Mouse (Mus musculus) MEL (cell line): Measurements from ENCODE around the gene Glra3. TPM values are rescaled to one million over a fixed set of nuclear protein-coding genes. Genes with fewer than 3 reads are reported as not detected.

Experiments
- DNase-seq: peaks from one replicate; pipeline ENCODE4 v3.0.0; 2011; ENCODE audit warnings: low read depth, low spot score
- H3K27ac ChIP-seq: 2 replicates; pipeline ENCODE4 v1.5.1; 2012; ENCODE audit warnings: low read depth, mild to moderate bottlenecking, control low read depth, low read length, moderate library complexity; ENCODE audit not compliant: control insufficient read depth
- H3K27me3 ChIP-seq, 2 experiments: fragments of 150-350 bp in 1 of 2; sonication (generic) in 1 of 2; 2 replicates each; pipeline ENCODE4 v1.6.1; 2012; ENCODE audit warnings: low read length in 2 of 2, mild to moderate bottlenecking in 2 of 2, improper control_type of control experiment in 1 of 2, moderate library complexity in 1 of 2; ENCODE audit not compliant: insufficient read depth in 2 of 2, control insufficient read depth in 1 of 2
- H3K36me3 ChIP-seq, 2 experiments: 2 replicates each; pipeline ENCODE4 v1.6.1; 2012 to 2014; ENCODE audit warnings: low read length in 2 of 2, improper control_type of control experiment in 1 of 2, inconsistent platforms in 1 of 2, mild to moderate bottlenecking in 1 of 2; ENCODE audit not compliant: insufficient read depth in 2 of 2, control insufficient read depth in 1 of 2
- H3K4me1 ChIP-seq, 2 experiments: fragments of 150-350 bp in 1 of 2; sonication (generic) in 1 of 2; 2 replicates each; pipeline ENCODE4 v1.6.1; 2012; ENCODE audit warnings: low read length in 2 of 2, improper control_type of control experiment in 1 of 2, mild to moderate bottlenecking in 1 of 2; ENCODE audit not compliant: insufficient read depth in 2 of 2, control insufficient read depth in 1 of 2
- H3K4me3 ChIP-seq, 2 experiments: fragments of 150-350 bp in 1 of 2; sonication (generic) in 1 of 2; 2 replicates each; pipeline ENCODE4 v1.5.1; 2012; ENCODE audit warnings: low read depth in 2 of 2, low read length in 2 of 2, mild to moderate bottlenecking in 2 of 2, moderate library complexity in 2 of 2, control low read depth in 1 of 2, improper control_type of control experiment in 1 of 2; ENCODE audit not compliant: control insufficient read depth in 1 of 2, insufficient read depth in 1 of 2
- H3K79me2 ChIP-seq: 2 replicates; pipeline ENCODE4 v1.6.1; 2012; ENCODE audit warnings: mild to moderate bottlenecking, low read length, moderate library complexity; ENCODE audit not compliant: control insufficient read depth, poor library complexity, insufficient read depth
- H3K9ac ChIP-seq: 2 replicates; pipeline ENCODE4 v1.6.1; 2012; ENCODE audit warnings: low read depth, mild to moderate bottlenecking, control low read depth, low read length, moderate library complexity; ENCODE audit not compliant: control insufficient read depth, poor library complexity, severe bottlenecking
- H3K9me3 ChIP-seq: fragments of 150-350 bp; sonication (generic); replicated peaks from 2 replicates; pipeline ENCODE4 v1.6.1; 2012; ENCODE audit warnings: mild to moderate bottlenecking, low read length, improper control_type of control experiment, moderate library complexity; ENCODE audit not compliant: insufficient read depth
- CHD1 ChIP-seq: IDR thresholded peaks from 2 replicates; pipeline ENCODE4 v1.6.1; 2012; ENCODE audit warnings: low read depth, mild to moderate bottlenecking, inconsistent platforms, low read length, improper control_type of control experiment
- EP300 ChIP-seq, 2 experiments: IDR thresholded peaks; 2 replicates each; pipeline ENCODE4 v1.6.1; 2011; ENCODE audit warnings: improper control_type of control experiment in 2 of 2, low read length in 2 of 2, low read depth in 1 of 2, mild to moderate bottlenecking in 1 of 2
- GATA1 ChIP-seq: IDR thresholded peaks from 2 replicates; pipeline ENCODE4 v1.6.1; 2011; ENCODE audit warnings: low read depth, low read length, improper control_type of control experiment
- HCFC1 ChIP-seq: IDR thresholded peaks from 2 replicates; pipeline ENCODE4 v1.6.1; 2012; ENCODE audit warnings: low read depth, mild to moderate bottlenecking, inconsistent platforms, low read length, improper control_type of control experiment, moderate library complexity
- JUND ChIP-seq: IDR thresholded peaks from 2 replicates; pipeline ENCODE4 v1.6.1; 2011; ENCODE audit warnings: low read depth, mild to moderate bottlenecking, improper control_type of control experiment, low read length
- MAFK ChIP-seq: IDR thresholded peaks from 2 replicates; pipeline ENCODE4 v1.6.1; 2011; ENCODE audit warnings: low read depth, mild to moderate bottlenecking, low read length, improper control_type of control experiment, borderline replicate concordance
- MAX ChIP-seq: IDR thresholded peaks from 2 replicates; pipeline ENCODE4 v1.6.1; 2011; ENCODE audit warnings: low read length, improper control_type of control experiment
- MEF2A ChIP-seq: IDR thresholded peaks from 2 replicates; pipeline ENCODE4 v1.6.1; 2014; ENCODE audit warnings: low read depth, mild to moderate bottlenecking, inconsistent platforms, low read length, improper control_type of control experiment; ENCODE audit not compliant: poor library complexity, insufficient replicate concordance, severe bottlenecking; ENCODE audit errors: extremely low read depth
- MXI1 ChIP-seq: IDR thresholded peaks from 2 replicates; pipeline ENCODE4 v1.6.1; 2011; ENCODE audit warnings: mild to moderate bottlenecking, low read depth, low read length, improper control_type of control experiment
- MYC ChIP-seq: IDR thresholded peaks from 2 replicates; pipeline ENCODE4 v1.6.1; 2011; ENCODE audit warnings: low read depth, mild to moderate bottlenecking, low read length, improper control_type of control experiment, moderate library complexity
- NELFE ChIP-seq: IDR thresholded peaks from 2 replicates; pipeline ENCODE4 v1.6.1; 2011; ENCODE audit warnings: low read depth, low read length, improper control_type of control experiment
- RAD21 ChIP-seq: IDR thresholded peaks from 2 replicates; pipeline ENCODE4 v1.6.1; 2011; ENCODE audit warnings: mild to moderate bottlenecking, low read depth, low read length, improper control_type of control experiment
- SIN3A ChIP-seq: IDR thresholded peaks from 2 replicates; pipeline ENCODE4 v1.6.1; 2012; ENCODE audit warnings: low read length, improper control_type of control experiment, inconsistent platforms
- SMC3 ChIP-seq: IDR thresholded peaks from 2 replicates; pipeline ENCODE4 v1.6.1; 2011; ENCODE audit warnings: low read depth, low read length, improper control_type of control experiment
- TCF12 ChIP-seq: IDR thresholded peaks from 2 replicates; pipeline ENCODE4 v1.6.1; 2014; ENCODE audit warnings: low read depth, mild to moderate bottlenecking, inconsistent platforms, low read length, improper control_type of control experiment, moderate library complexity
- UBTF ChIP-seq: IDR thresholded peaks from 2 replicates; pipeline ENCODE4 v1.6.1; 2012; ENCODE audit warnings: low read depth, mild to moderate bottlenecking, inconsistent platforms, low read length, improper control_type of control experiment, moderate library complexity, borderline replicate concordance; ENCODE audit not compliant: insufficient read depth
- USF1 ChIP-seq: IDR thresholded peaks from 2 replicates; pipeline ENCODE4 v1.6.1; 2014; ENCODE audit warnings: low read depth, mild to moderate bottlenecking, inconsistent platforms, low read length, improper control_type of control experiment, moderate library complexity
- USF2 ChIP-seq, 2 experiments: IDR thresholded peaks; 2 replicates each; pipeline ENCODE4 v1.6.1; 2011 to 2012; ENCODE audit warnings: improper control_type of control experiment in 2 of 2, low read length in 2 of 2, borderline replicate concordance in 1 of 2, inconsistent platforms in 1 of 2, low read depth in 1 of 2, mild to moderate bottlenecking in 1 of 2; ENCODE audit not compliant: insufficient read depth in 1 of 2
- ZKSCAN1 ChIP-seq: IDR thresholded peaks from 2 replicates; pipeline ENCODE4 v1.6.1; 2012; ENCODE audit warnings: low read depth, mild to moderate bottlenecking, inconsistent platforms, low read length, improper control_type of control experiment, moderate library complexity
- ZNF384 ChIP-seq: IDR thresholded peaks from 2 replicates; pipeline ENCODE4 v1.6.1; 2012; ENCODE audit warnings: low read depth, mild to moderate bottlenecking, inconsistent platforms, low read length, improper control_type of control experiment
- polyA plus RNA-seq, 2 experiments: library from polyadenylated mRNA; stranded (reverse) in 1 of 2; unstranded in 1 of 2; fragments of >175 nt in 1 of 2; fragments of >200 nt in 1 of 2; gene quantifications; 2 replicates each; pipeline versions ENCODE4 v1.2.1 to v1.2.4; 2012; ENCODE audit warnings: low replicate concordance in 2 of 2, low read depth in 1 of 2; ENCODE audit not compliant: insufficient read length in 2 of 2, insufficient read depth in 1 of 2, missing spikeins in 1 of 2
- total RNA-seq: library from RNA; depleted of rRNA; stranded (reverse); fragments of 300-350 nt; gene quantifications from 2 replicates; pipeline ENCODE4 v1.2.3, GENCODE M21; 2012

The Glra3 gene
- total and polyA plus RNA-seq, 3 experiments, result not detected

- Histone ChIP-seq H3K79me2 (no peaks in the 10 kb centered on the region), H3K27me3 (no peaks in the 10 kb centered on the region), H3K27ac (no peak overlapping the region), H3K9ac (no peak overlapping the region), H3K4me3 (no peak overlapping the region), H3K9me3 (no peaks in the 10 kb centered on the region), H3K36me3 (no peaks in the 10 kb centered on the region), H3K4me1 (no peaks in the 10 kb centered on the region)
- DNase-seq, result peak; percentile 34
- TF ChIP-seq ZKSCAN1 (no peak), NELFE (no peak), RAD21 (no peak), TCF12 (no peak), SIN3A (no peak), JUND (no peak), UBTF (no peak), EP300 (IDR thresholded peaks at IDR 0.05; ENCODE audit: low read depth in 1 of 2, low read length in 2 of 2) (no peak), USF2 (IDR thresholded peaks at IDR 0.05; ENCODE audit: borderline replicate concordance in 1 of 2, insufficient read depth in 1 of 2, low read depth in 1 of 2, low read length in 2 of 2) (no peak), ZNF384 (no peak)
- TF ChIP-seq, all 39 proteins: peak for 0
These were observed 243 bp downstream of the Glra3 start for GRCm38 (mm10) chr8:55940526-55940880.

- no peak overlapping the region for H3K4me3 ChIP-seq
- no peaks in the 10 kb centered on the region for H3K4me1 ChIP-seq
- no peaks in the 10 kb centered on the region for H3K79me2 ChIP-seq
- no peaks in the 10 kb centered on the region for H3K27me3 ChIP-seq
- H3K9ac ChIP-seq, result no peak overlapping the region
- no peak overlapping the region for H3K27ac ChIP-seq
- no peak for TF ChIP-seq MAX
- no peak for TF ChIP-seq MYC
- no peak for TF ChIP-seq SMC3
- TF ChIP-seq CHD1, result no peak
- no peak for TF ChIP-seq MEF2A
- TF ChIP-seq USF2 (IDR thresholded peaks at IDR 0.05; ENCODE audit: borderline replicate concordance in 1 of 2, insufficient read depth in 1 of 2, low read depth in 1 of 2, low read length in 2 of 2), result no peak
- TF ChIP-seq GATA1, result no peak
- TF ChIP-seq EP300 (IDR thresholded peaks at IDR 0.05; ENCODE audit: low read depth in 1 of 2, low read length in 2 of 2), result no peak
- no peak for TF ChIP-seq USF1
- no peak for TF ChIP-seq JUND
- no peak for TF ChIP-seq MXI1
- TF ChIP-seq SIN3A, result no peak
- no peak for TF ChIP-seq HCFC1
- TF ChIP-seq MAFK, result no peak
- no peaks in the 10 kb centered on the region for H3K9me3 ChIP-seq
- DNase-seq, result no peak
- no peaks in the 10 kb centered on the region for H3K36me3 ChIP-seq
These were observed 24.6 kb downstream of the Glra3 start for GRCm38 (mm10) chr8:55964759-55965320.
